Mouse (Mus musculus) neural tube, embryonic 12.5 days (tissue): ENCODE measurements at regions not wholly inside any gene's neighbourhood (a gene's known extent, or its start where the extent isn't known, plus 50 kb on each side); places are given as distances from the start of the nearest gene placed in this dataset.

Source experiments
- ATAC-seq: fragments of 200-750 bp; cut with Nextera tagmentation; 2 replicates; pipeline ENCODE4 v1.8.0; 2017; ENCODE audit warnings: low read depth, mild to moderate bottlenecking, moderate TSS enrichment, moderate library complexity; ENCODE audit not compliant: low FRiP score
- H3K27ac ChIP-seq: fragments of 300-500 bp; sonication (generic); 2 replicates; pipeline ENCODE4 v1.5.1; 2016
- H3K27me3 ChIP-seq: fragments of 300-500 bp; sonication (generic); replicated peaks from 2 replicates; pipeline ENCODE4 v1.6.1; 2016; ENCODE audit warnings: mild to moderate bottlenecking
- H3K36me3 ChIP-seq: fragments of 300-500 bp; sonication (generic); 2 replicates; pipeline ENCODE4 v1.6.1; 2016; ENCODE audit warnings: mild to moderate bottlenecking
- H3K4me1 ChIP-seq: fragments of 300-500 bp; sonication (generic); 2 replicates; pipeline ENCODE4 v1.6.1; 2016
- H3K4me2 ChIP-seq: fragments of 300-500 bp; sonication (generic); replicated peaks from 2 replicates; pipeline ENCODE4 v1.6.1; 2016; ENCODE audit warnings: mild to moderate bottlenecking
- H3K4me3 ChIP-seq: fragments of 300-500 bp; sonication (generic); 2 replicates; pipeline ENCODE4 v1.5.1; 2016
- H3K9ac ChIP-seq: fragments of 300-500 bp; sonication (generic); 2 replicates; pipeline ENCODE4 v1.6.1; 2016; ENCODE audit warnings: mild to moderate bottlenecking
- H3K9me3 ChIP-seq: fragments of 300-500 bp; sonication (generic); 2 replicates; pipeline ENCODE4 v1.6.1; 2016; ENCODE audit warnings: mild to moderate bottlenecking
- WGBS: fragments of 180-500 bp; shearing (Covaris S2); methylation state at CpG from one replicate; pipeline ENCODE4 v1.1.7; 2016; 5-methylcytosine and 5-hydroxymethylcytosine counted together

DNA sequence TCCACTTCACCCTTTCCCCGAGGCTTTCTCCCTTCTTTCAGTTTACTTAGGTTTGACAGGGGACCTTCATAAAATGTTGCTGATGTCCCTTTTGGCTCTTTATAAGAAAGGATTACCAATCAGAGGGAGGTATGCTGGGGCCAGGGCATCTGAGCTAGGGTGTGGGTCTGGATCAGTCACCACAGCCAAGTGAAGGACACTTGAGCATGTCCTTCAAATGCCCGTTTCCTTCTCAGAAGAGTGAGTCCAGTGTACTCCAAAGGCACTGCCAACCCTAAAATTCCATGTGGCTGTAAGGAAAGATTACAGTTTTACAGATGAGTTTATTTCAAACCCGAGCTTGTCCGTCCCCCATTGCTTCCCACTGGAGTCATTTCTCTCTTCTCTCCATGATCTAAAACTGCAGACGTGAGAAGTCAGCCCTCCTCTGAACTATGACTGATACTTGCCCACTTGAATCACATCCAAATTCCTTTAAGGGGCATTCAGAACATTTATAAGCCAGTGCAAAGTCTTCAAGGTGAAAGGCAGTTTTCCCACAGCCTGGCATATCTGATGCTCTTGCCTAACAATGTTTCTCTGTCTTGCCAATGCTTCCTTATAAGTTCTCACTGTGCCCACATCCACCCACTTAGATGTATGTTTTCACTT is 321.8 kb upstream of the Fam241a start:
- no peak overlapping the region for H3K4me2 ChIP-seq
- H3K27ac ChIP-seq = no peak overlapping the region
- no peaks in the 10 kb centered on the region for H3K36me3 ChIP-seq
- H3K9me3 ChIP-seq = no peaks in the 10 kb centered on the region
- no peak overlapping the region for H3K9ac ChIP-seq
- no peaks in the 10 kb centered on the region for H3K4me1 ChIP-seq
- H3K4me3 ChIP-seq = no peak overlapping the region
- ATAC-seq = no peak
- 85% methylated on average over 5 of the region's 5 CpGs for WGBS
- no peaks in the 10 kb centered on the region for H3K27me3 ChIP-seq

DNA sequence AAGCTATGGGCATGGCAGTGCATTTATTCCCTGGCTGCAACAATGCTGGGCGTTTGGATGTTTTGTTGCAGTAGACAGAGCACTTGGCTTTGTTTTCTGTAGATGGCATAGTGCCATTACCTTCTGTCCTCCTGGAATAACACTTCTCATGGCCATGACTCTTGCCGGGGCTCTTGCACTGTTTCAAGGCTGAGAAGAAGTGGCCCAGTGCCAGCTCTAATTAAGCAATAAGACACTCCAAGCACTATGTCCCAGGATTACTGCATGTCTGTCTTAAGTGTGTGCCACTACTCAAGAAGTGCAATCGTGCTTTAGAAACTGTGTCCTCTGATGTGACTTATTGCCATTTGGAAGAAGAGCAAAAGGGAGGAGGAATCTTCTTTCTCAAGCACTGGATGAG is 316.1 kb upstream of the Fam241a start:
- H3K4me3 ChIP-seq = no peak overlapping the region
- H3K9me3 ChIP-seq = no peaks in the 10 kb centered on the region
- no peak for ATAC-seq
- H3K27ac ChIP-seq = no peak overlapping the region
- no peak overlapping the region for H3K9ac ChIP-seq
- H3K27me3 ChIP-seq = no peaks in the 10 kb centered on the region
- WGBS = 53% methylated on average over 3 of the region's 3 CpGs
- H3K4me2 ChIP-seq = no peak overlapping the region
- no peaks in the 10 kb centered on the region for H3K36me3 ChIP-seq
- H3K4me1 ChIP-seq = no peaks in the 10 kb centered on the region

DNA sequence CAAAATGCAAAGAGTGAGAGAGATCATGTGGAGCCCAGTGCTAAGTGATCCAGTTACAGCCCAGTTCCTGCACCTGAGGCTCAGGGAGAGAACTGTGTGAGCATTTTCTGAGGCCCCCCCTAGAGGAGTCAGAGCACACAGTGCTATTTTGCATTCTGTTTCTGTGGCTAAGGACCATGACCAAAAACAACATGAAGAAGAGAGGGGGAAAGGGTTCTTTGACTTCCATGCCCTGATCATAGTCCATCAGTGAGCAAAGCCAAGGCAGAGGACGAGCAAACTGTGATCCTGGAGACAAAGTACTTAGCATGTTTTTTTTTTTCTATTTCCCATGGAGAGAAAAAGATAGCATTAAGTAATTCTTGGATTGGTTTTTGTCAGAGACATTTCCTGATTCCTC is 314.5 kb upstream of the Fam241a start:
- no peak for ATAC-seq
- H3K9me3 ChIP-seq = no peaks in the 10 kb centered on the region
- WGBS = 72% methylated on average over 1 of the region's 1 CpGs
- H3K4me2 ChIP-seq = no peak overlapping the region
- no peak overlapping the region for H3K27ac ChIP-seq
- no peak overlapping the region for H3K4me3 ChIP-seq
- H3K27me3 ChIP-seq = no peaks in the 10 kb centered on the region
- no peak overlapping the region for H3K9ac ChIP-seq
- no peaks in the 10 kb centered on the region for H3K4me1 ChIP-seq
- no peaks in the 10 kb centered on the region for H3K36me3 ChIP-seq

DNA sequence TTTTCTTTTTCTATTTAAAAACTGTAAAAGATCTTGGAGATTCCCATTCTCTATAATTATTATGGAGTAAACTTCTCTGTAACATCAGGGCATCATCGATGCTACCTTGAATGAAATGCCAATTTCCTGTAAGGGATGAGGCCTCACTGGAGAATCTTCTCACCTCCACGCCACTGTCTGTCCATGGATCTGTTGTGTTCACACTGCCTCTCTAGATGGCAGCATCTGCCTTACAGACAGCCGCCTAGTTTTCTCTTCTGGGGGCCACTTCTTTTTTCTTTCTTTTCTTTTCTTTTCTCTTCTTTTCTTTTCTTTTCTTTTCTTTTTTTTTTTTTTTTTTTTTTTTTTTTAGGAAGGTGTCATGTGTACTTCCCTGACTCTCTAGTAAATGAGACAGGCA is 310.8 kb upstream of the Fam241a start:
- Histone ChIP-seq H3K4me2 (no peak overlapping the region), H3K27ac (no peak overlapping the region), H3K36me3 (no peaks in the 10 kb centered on the region), H3K9ac (no peak overlapping the region), H3K4me1 (no peaks in the 10 kb centered on the region), H3K9me3 (no peaks in the 10 kb centered on the region), H3K4me3 (no peak overlapping the region), H3K27me3 (no peaks in the 10 kb centered on the region)
- 64% methylated on average over 3 of the region's 3 CpGs for WGBS
- ATAC-seq = no peak

DNA sequence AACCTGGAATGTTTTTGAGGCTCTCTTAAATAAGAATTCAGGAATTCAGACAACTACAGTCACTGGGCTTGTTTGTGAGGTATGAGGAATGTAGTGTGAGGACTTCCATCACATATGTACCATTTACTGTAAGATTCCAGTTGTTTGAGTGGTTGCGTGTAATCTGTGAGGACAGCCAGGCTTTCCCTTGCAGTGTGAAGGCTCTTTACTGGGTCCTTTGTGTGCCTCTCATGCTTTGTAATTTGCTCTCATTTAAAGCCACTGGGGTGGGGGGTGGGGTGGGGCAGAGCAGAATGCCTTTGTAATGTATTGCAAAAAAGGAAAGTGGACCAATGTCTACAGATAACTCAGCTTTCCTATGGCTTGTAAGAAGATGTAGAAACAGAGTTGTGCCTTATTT is 310.4 kb upstream of the Fam241a start:
- 48% methylated on average over 1 of the region's 1 CpGs for WGBS
- Histone ChIP-seq H3K4me1 (no peaks in the 10 kb centered on the region), H3K4me3 (no peak overlapping the region), H3K27ac (no peak overlapping the region), H3K27me3 (no peaks in the 10 kb centered on the region), H3K9ac (no peak overlapping the region), H3K4me2 (no peak overlapping the region), H3K9me3 (no peaks in the 10 kb centered on the region), H3K36me3 (no peaks in the 10 kb centered on the region)
- ATAC-seq = no peak

DNA sequence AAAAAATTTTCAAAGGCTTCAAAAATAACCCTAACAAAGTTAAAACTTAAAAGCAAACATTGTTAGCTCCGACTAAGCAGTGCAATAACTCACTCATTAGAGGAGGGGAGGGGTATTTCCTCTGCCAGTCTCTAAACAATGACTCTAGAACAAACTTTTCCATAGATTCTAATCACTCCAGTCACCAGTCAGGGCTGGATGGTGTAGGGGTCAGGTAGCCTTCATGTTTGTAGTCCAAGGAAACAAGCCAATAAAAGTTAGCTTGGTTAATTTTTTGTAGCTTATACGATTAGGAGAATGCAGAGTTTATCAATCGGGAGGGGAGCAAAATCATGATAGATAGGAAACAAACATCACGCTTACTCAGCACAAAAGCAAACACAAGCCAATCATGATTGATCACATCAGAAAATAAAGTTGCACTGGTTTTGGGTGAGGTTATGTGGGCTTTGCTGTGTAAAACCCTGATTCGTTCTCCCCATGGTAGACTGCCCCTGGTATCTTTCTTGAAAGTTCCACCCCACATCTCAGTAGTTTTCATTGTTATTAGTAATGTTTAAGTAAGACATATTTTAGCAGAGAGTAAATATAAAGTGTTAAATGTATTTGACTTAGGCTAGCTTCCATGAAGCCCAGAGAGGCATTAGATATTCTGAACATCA is 304.6 kb upstream of the Fam241a start:
- WGBS = 86% methylated on average over 5 of the region's 5 CpGs
- Histone ChIP-seq H3K36me3 (no peaks in the 10 kb centered on the region), H3K4me1 (no peaks in the 10 kb centered on the region), H3K27me3 (no peaks in the 10 kb centered on the region), H3K4me2 (no peak overlapping the region), H3K9me3 (no peaks in the 10 kb centered on the region), H3K4me3 (no peak overlapping the region), H3K9ac (no peak overlapping the region), H3K27ac (no peak overlapping the region)
- no peak for ATAC-seq

DNA sequence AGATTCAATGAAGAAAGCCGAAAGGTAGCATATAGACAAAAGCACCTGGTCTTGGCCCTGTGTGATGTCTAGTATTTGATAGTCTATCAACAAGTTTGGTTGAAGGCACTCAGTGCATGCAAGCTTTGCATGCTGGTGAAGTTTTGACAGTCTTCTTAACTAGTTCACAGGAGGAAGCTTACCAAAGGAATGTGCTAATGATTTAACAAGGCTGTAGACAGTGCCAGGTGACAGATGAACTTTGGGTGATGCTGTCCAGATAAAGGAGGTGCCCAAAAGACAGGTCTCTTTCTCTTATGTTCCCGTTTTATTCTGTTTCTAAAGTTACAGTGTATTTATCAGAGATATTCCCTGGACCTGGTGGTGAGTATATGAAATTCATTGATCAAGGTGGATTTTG is 303.3 kb upstream of the Fam241a start:
- Histone ChIP-seq H3K4me1 (no peaks in the 10 kb centered on the region), H3K27ac (no peak overlapping the region), H3K4me3 (no peak overlapping the region), H3K9me3 (no peaks in the 10 kb centered on the region), H3K4me2 (no peak overlapping the region), H3K9ac (no peak overlapping the region), H3K27me3 (no peaks in the 10 kb centered on the region), H3K36me3 (no peaks in the 10 kb centered on the region)
- ATAC-seq = no peak
- WGBS = 93% methylated on average over 2 of the region's 2 CpGs

DNA sequence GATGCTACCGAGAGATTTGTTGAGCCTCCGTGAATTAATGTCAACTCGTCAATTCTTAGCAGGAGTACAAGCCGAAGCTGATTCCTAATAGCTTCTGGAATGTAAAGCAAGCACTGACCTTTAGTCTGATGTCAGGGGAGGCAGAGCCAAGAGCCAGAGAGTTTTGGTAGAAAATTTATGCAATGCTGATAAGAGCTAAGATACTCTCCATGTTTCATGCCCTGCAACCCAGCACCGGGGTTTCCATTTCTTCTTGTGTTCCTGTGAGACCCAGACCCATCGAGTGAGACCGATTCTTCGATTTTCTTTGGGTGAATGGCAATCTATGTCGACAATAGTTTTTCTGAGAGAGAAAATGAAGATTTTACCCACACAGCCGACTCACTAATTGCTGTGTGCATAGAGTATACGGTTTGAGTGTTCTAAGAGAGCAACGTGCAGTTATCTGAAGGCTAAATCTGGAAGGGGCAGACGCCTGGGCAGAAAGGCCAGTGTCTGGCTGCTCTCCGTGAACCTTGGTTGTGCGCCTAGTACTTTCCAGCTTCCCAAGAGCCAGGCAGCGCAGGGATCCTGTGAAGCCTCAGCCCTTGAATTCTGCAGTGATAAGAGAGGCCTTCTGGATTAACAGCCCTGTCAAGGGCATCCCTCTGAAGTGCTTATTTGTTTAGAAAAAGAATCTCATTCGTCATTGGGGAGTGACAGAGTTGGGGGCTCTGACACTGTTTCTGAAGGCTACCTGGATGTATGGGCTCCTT is 296.1 kb upstream of the Fam241a start:
- H3K9ac ChIP-seq = no peak overlapping the region
- H3K27ac ChIP-seq = no peak overlapping the region
- H3K27me3 ChIP-seq = no peaks in the 10 kb centered on the region
- no peaks in the 10 kb centered on the region for H3K36me3 ChIP-seq
- no peaks in the 10 kb centered on the region for H3K9me3 ChIP-seq
- H3K4me2 ChIP-seq = no peak overlapping the region
- H3K4me1 ChIP-seq = no peaks in the 10 kb centered on the region
- no peak overlapping the region for H3K4me3 ChIP-seq
- WGBS = 79% methylated on average over 17 of the region's 17 CpGs
- ATAC-seq = no peak

DNA sequence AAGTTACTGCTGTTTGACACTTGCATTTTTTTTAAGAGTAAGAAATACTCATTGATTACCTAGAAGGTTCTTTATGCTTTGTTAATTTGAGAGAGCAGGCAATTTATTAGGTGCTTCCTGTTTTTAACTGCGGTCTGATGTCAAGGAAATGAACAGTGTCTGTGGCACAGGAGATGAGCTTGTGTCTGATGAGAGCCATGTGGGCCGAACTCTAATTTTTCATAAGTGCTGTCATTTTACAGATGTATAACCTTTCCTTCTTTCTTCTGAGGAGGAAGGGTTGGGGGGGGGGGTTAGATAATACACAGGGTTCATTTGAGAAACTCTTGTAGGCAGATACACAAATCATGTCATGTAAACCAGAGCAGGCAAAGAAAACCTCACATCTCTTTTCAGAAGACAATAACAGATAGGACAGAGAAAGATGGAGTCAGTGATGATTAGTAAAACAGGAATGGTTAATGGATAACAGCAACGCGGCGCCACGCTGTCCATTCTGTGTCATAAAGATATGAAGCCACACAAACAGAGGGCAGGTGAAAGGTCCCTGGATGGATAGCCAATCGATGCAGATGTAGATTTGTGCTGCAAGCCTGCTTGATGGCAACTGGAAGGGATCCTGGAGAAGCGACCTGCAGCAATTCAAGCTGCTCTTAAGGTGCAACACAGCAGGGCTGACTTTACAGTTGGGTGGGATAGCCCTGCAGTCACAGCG is 291.4 kb upstream of the Fam241a start:
- Histone ChIP-seq H3K36me3 (no peaks in the 10 kb centered on the region), H3K9me3 (no peaks in the 10 kb centered on the region), H3K4me3 (no peak overlapping the region), H3K4me1 (no peaks in the 10 kb centered on the region), H3K9ac (no peak overlapping the region), H3K27me3 (no peaks in the 10 kb centered on the region), H3K27ac (no peak overlapping the region), H3K4me2 (no peak overlapping the region)
- no peak for ATAC-seq
- WGBS = 77% methylated on average over 9 of the region's 9 CpGs

DNA sequence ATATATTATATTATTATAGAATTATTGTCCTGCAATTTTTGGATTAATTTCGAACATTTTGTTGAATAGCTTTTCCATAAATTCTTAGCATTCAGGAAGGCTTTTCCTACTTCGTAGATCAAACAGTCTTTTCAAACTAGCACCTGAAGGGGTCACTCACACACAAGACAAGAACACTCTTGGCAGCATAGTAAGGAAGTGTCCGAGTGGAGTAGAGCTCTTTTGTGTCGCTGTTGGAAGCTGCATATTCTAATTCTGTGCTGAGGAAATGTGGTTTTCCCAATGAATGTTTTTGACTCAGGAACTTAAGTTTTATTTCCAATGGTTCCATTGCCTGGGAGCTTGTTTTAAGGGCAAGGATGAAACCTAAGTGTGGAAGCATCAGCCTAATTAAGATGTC is 290.2 kb upstream of the Fam241a start:
- WGBS = 14% methylated on average over 4 of the region's 4 CpGs
- Histone ChIP-seq H3K4me3 (no peak overlapping the region), H3K4me2 (no peak overlapping the region), H3K4me1 (no peaks in the 10 kb centered on the region), H3K27ac (no peak overlapping the region), H3K27me3 (no peaks in the 10 kb centered on the region), H3K9ac (no peak overlapping the region), H3K36me3 (no peaks in the 10 kb centered on the region), H3K9me3 (no peaks in the 10 kb centered on the region)
- ATAC-seq = no peak

DNA sequence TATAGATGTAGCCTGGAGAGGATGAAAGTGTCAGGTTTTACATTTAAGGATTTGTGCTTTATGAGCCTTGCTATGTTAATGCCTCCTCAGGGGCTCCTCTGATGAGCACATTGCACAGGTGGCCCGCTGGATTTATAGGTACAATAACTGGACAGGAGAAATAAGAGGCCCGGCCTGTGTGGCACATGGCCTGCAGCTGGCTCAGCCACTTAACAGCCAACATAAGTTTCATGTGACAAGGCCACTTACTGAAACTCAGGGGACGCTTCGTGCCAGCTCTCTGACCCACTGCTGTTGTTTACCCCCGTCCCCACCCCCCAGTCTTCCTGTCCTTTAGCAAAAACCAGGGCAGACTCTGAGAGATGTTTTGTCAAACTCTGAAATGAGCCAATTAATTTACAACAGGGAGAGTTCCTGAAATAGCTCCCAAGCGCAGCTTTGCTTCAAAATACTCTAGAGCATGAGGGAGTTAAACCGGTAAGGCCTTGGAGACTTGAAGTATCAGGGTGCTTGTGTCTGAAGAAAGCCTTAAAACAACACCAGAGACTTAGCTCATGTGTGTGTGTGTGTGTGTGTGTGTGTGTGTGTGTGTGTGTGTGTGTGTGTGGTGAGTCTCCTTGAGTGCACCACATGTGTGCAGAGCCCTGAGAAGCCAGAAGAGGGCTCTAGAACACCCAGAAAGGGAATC is 285.2 kb upstream of the Fam241a start:
- H3K4me2 ChIP-seq = no peak overlapping the region
- ATAC-seq = peak; percentile 80
- WGBS = 43% methylated on average over 7 of the region's 7 CpGs

DNA sequence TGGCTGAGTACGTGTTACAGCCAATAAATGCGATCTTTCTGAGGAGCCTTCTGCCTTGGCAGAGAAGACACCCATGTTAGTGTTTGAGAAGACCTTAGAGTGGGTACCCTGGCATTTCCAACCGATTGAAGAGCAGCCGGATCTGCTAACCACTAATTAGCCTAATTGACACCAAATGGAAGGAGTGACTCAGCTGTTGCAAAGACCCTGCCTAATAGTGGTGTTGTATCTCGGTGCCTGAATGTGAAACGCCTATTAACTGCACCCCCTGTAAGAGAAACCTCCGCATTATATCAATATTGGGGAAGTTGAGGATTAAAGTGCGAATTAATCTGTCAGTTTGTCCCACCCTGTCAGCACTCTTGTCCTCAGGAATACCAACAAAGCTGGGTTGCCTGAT is 253.1 kb upstream of the Fam241a start:
- Histone ChIP-seq H3K27ac (no peak overlapping the region), H3K27me3 (no peaks in the 10 kb centered on the region), H3K9me3 (no peaks in the 10 kb centered on the region), H3K4me3 (no peak overlapping the region), H3K4me2 (no peak overlapping the region), H3K4me1 (no peaks in the 10 kb centered on the region), H3K36me3 (no peaks in the 10 kb centered on the region), H3K9ac (no peak overlapping the region)
- no peak for ATAC-seq
- WGBS = 68% methylated on average over 8 of the region's 8 CpGs

More for the DNA sequence above, 285.2 kb upstream of the Fam241a start:
- Histone ChIP-seq H3K27ac (no peak overlapping the region), H3K4me1 (no peaks in the 10 kb centered on the region), H3K9me3 (no peaks in the 10 kb centered on the region), H3K27me3 (no peaks in the 10 kb centered on the region), H3K36me3 (no peaks in the 10 kb centered on the region), H3K9ac (no peak overlapping the region), H3K4me3 (no peak overlapping the region)
